Mouse (Mus musculus) MEL (cell line): Measurements from ENCODE around the gene Hck. TPM values are rescaled to one million over a fixed set of nuclear protein-coding genes. Genes with fewer than 3 reads are reported as not detected.

Source experiments
- DNase-seq: peaks from one replicate; pipeline ENCODE4 v3.0.0; 2011; ENCODE audit warnings: low read depth, low spot score
- H3K27ac ChIP-seq: 2 replicates; pipeline ENCODE4 v1.5.1; 2012; ENCODE audit warnings: low read depth, mild to moderate bottlenecking, control low read depth, low read length, moderate library complexity; ENCODE audit not compliant: control insufficient read depth
- H3K27me3 ChIP-seq, 2 experiments: fragments of 150-350 bp in 1 of 2; sonication (generic) in 1 of 2; 2 replicates each; pipeline ENCODE4 v1.6.1; 2012; ENCODE audit warnings: low read length in 2 of 2, mild to moderate bottlenecking in 2 of 2, improper control_type of control experiment in 1 of 2, moderate library complexity in 1 of 2; ENCODE audit not compliant: insufficient read depth in 2 of 2, control insufficient read depth in 1 of 2
- H3K36me3 ChIP-seq, 2 experiments: 2 replicates each; pipeline ENCODE4 v1.6.1; 2012 to 2014; ENCODE audit warnings: low read length in 2 of 2, improper control_type of control experiment in 1 of 2, inconsistent platforms in 1 of 2, mild to moderate bottlenecking in 1 of 2; ENCODE audit not compliant: insufficient read depth in 2 of 2, control insufficient read depth in 1 of 2
- H3K4me1 ChIP-seq, 2 experiments: fragments of 150-350 bp in 1 of 2; sonication (generic) in 1 of 2; 2 replicates each; pipeline ENCODE4 v1.6.1; 2012; ENCODE audit warnings: low read length in 2 of 2, improper control_type of control experiment in 1 of 2, mild to moderate bottlenecking in 1 of 2; ENCODE audit not compliant: insufficient read depth in 2 of 2, control insufficient read depth in 1 of 2
- H3K4me3 ChIP-seq, 2 experiments: fragments of 150-350 bp in 1 of 2; sonication (generic) in 1 of 2; 2 replicates each; pipeline ENCODE4 v1.5.1; 2012; ENCODE audit warnings: low read depth in 2 of 2, low read length in 2 of 2, mild to moderate bottlenecking in 2 of 2, moderate library complexity in 2 of 2, control low read depth in 1 of 2, improper control_type of control experiment in 1 of 2; ENCODE audit not compliant: control insufficient read depth in 1 of 2, insufficient read depth in 1 of 2
- H3K79me2 ChIP-seq: 2 replicates; pipeline ENCODE4 v1.6.1; 2012; ENCODE audit warnings: mild to moderate bottlenecking, low read length, moderate library complexity; ENCODE audit not compliant: control insufficient read depth, poor library complexity, insufficient read depth
- H3K9ac ChIP-seq: 2 replicates; pipeline ENCODE4 v1.6.1; 2012; ENCODE audit warnings: low read depth, mild to moderate bottlenecking, control low read depth, low read length, moderate library complexity; ENCODE audit not compliant: control insufficient read depth, poor library complexity, severe bottlenecking
- H3K9me3 ChIP-seq: fragments of 150-350 bp; sonication (generic); replicated peaks from 2 replicates; pipeline ENCODE4 v1.6.1; 2012; ENCODE audit warnings: mild to moderate bottlenecking, low read length, improper control_type of control experiment, moderate library complexity; ENCODE audit not compliant: insufficient read depth
- CHD1 ChIP-seq: IDR thresholded peaks from 2 replicates; pipeline ENCODE4 v1.6.1; 2012; ENCODE audit warnings: low read depth, mild to moderate bottlenecking, inconsistent platforms, low read length, improper control_type of control experiment
- CHD2 ChIP-seq: IDR thresholded peaks from 2 replicates; pipeline ENCODE4 v1.6.1; 2011; ENCODE audit warnings: low read length, improper control_type of control experiment
- CTCF ChIP-seq, 3 experiments: IDR thresholded peaks in 2 of 3; conservative IDR thresholded peaks in 1 of 3; 2 replicates each; pipeline ENCODE4 v1.5.1; 2011 to 2012; ENCODE audit warnings: low read length in 3 of 3, low read depth in 2 of 3, mild to moderate bottlenecking in 2 of 3, improper control_type of control experiment in 1 of 3, inconsistent platforms in 1 of 3, mixed read lengths in 1 of 3, moderate library complexity in 1 of 3; ENCODE audit not compliant: control insufficient read depth in 1 of 3, insufficient read depth in 1 of 3, poor library complexity in 1 of 3, severe bottlenecking in 1 of 3
- ELF1 ChIP-seq: IDR thresholded peaks from 2 replicates; pipeline ENCODE4 v1.6.1; 2014; ENCODE audit warnings: low read depth, mild to moderate bottlenecking, inconsistent platforms, low read length, improper control_type of control experiment, moderate library complexity
- GABPA ChIP-seq: IDR thresholded peaks from 2 replicates; pipeline ENCODE4 v1.6.1; 2012; ENCODE audit warnings: low read depth, mild to moderate bottlenecking, inconsistent platforms, low read length, improper control_type of control experiment, moderate library complexity
- GATA1 ChIP-seq: IDR thresholded peaks from 2 replicates; pipeline ENCODE4 v1.6.1; 2011; ENCODE audit warnings: low read depth, low read length, improper control_type of control experiment
- HCFC1 ChIP-seq: IDR thresholded peaks from 2 replicates; pipeline ENCODE4 v1.6.1; 2012; ENCODE audit warnings: low read depth, mild to moderate bottlenecking, inconsistent platforms, low read length, improper control_type of control experiment, moderate library complexity
- JUND ChIP-seq: IDR thresholded peaks from 2 replicates; pipeline ENCODE4 v1.6.1; 2011; ENCODE audit warnings: low read depth, mild to moderate bottlenecking, improper control_type of control experiment, low read length
- KAT2A ChIP-seq: conservative IDR thresholded peaks from 2 replicates; pipeline ENCODE4 v1.6.1; 2012; ENCODE audit warnings: low read depth, low read length, improper control_type of control experiment, inconsistent platforms
- MEF2A ChIP-seq: IDR thresholded peaks from 2 replicates; pipeline ENCODE4 v1.6.1; 2014; ENCODE audit warnings: low read depth, mild to moderate bottlenecking, inconsistent platforms, low read length, improper control_type of control experiment; ENCODE audit not compliant: poor library complexity, insufficient replicate concordance, severe bottlenecking; ENCODE audit errors: extremely low read depth
- MXI1 ChIP-seq: IDR thresholded peaks from 2 replicates; pipeline ENCODE4 v1.6.1; 2011; ENCODE audit warnings: mild to moderate bottlenecking, low read depth, low read length, improper control_type of control experiment
- MYB ChIP-seq: IDR thresholded peaks from 2 replicates; pipeline ENCODE4 v1.6.1; 2011; ENCODE audit warnings: mild to moderate bottlenecking, low read depth, low read length, improper control_type of control experiment
- MYC ChIP-seq: IDR thresholded peaks from 2 replicates; pipeline ENCODE4 v1.6.1; 2011; ENCODE audit warnings: low read depth, mild to moderate bottlenecking, low read length, improper control_type of control experiment, moderate library complexity
- NELFE ChIP-seq: IDR thresholded peaks from 2 replicates; pipeline ENCODE4 v1.6.1; 2011; ENCODE audit warnings: low read depth, low read length, improper control_type of control experiment
- POLR2AphosphoS5 ChIP-seq: IDR thresholded peaks from 2 replicates; pipeline ENCODE4 v1.6.1; 2012; ENCODE audit warnings: low read depth, borderline replicate concordance, mild to moderate bottlenecking, inconsistent platforms, low read length, moderate library complexity, mixed read lengths
- RAD21 ChIP-seq: IDR thresholded peaks from 2 replicates; pipeline ENCODE4 v1.6.1; 2011; ENCODE audit warnings: mild to moderate bottlenecking, low read depth, low read length, improper control_type of control experiment
- RCOR1 ChIP-seq: IDR thresholded peaks from 2 replicates; pipeline ENCODE4 v1.6.1; 2012; ENCODE audit warnings: low read depth, mild to moderate bottlenecking, inconsistent platforms, low read length, improper control_type of control experiment
- SIN3A ChIP-seq: IDR thresholded peaks from 2 replicates; pipeline ENCODE4 v1.6.1; 2012; ENCODE audit warnings: low read length, improper control_type of control experiment, inconsistent platforms
- SMC3 ChIP-seq: IDR thresholded peaks from 2 replicates; pipeline ENCODE4 v1.6.1; 2011; ENCODE audit warnings: low read depth, low read length, improper control_type of control experiment
- TBP ChIP-seq: IDR thresholded peaks from 2 replicates; pipeline ENCODE4 v1.8.0; 2011; ENCODE audit warnings: low read depth, low read length, improper control_type of control experiment
- UBTF ChIP-seq: IDR thresholded peaks from 2 replicates; pipeline ENCODE4 v1.6.1; 2012; ENCODE audit warnings: low read depth, mild to moderate bottlenecking, inconsistent platforms, low read length, improper control_type of control experiment, moderate library complexity, borderline replicate concordance; ENCODE audit not compliant: insufficient read depth
- ZC3H11A ChIP-seq: IDR thresholded peaks from 2 replicates; pipeline ENCODE4 v1.6.1; 2012; ENCODE audit warnings: low read depth, mild to moderate bottlenecking, inconsistent platforms, low read length, improper control_type of control experiment
- polyA plus RNA-seq, 2 experiments: library from polyadenylated mRNA; stranded (reverse) in 1 of 2; unstranded in 1 of 2; fragments of >175 nt in 1 of 2; fragments of >200 nt in 1 of 2; gene quantifications; 2 replicates each; pipeline versions ENCODE4 v1.2.1 to v1.2.4; 2012; ENCODE audit warnings: low replicate concordance in 2 of 2, low read depth in 1 of 2; ENCODE audit not compliant: insufficient read length in 2 of 2, insufficient read depth in 1 of 2, missing spikeins in 1 of 2
- total RNA-seq: library from RNA; depleted of rRNA; stranded (reverse); fragments of 300-350 nt; gene quantifications from 2 replicates; pipeline ENCODE4 v1.2.3, GENCODE M21; 2012

Gene Hck
- total and polyA plus RNA-seq, 3 experiments, result not detected

GRCm38 (mm10) chr2:153131019-153131418, 22.8 kb downstream of the Hck start (continued):
- TF ChIP-seq POLR2AphosphoS5, result no peak
- TF ChIP-seq JUND, result no peak
- TF ChIP-seq, all 39 proteins: peak for 5

- no peaks in the 10 kb centered on the region for H3K4me1 ChIP-seq
- no peak for DNase-seq
- TF ChIP-seq MYB (no peak), JUND (no peak), RCOR1 (no peak), KAT2A (no peak), TBP (no peak)
- peaks cover 0 to 1% of the 10 kb centered on the region in 2 experiments; a peak in 2 of 4 replicates for H3K27me3 ChIP-seq
- no peaks in the 10 kb centered on the region for H3K79me2 ChIP-seq
- no peak overlapping the region for H3K27ac ChIP-seq
- no peak overlapping the region for H3K4me3 ChIP-seq
- no peaks in the 10 kb centered on the region for H3K9me3 ChIP-seq
- no peak overlapping the region for H3K9ac ChIP-seq
- no peaks in the 10 kb centered on the region for H3K36me3 ChIP-seq
These were observed 26.0 kb downstream of the Hck start for GRCm38 (mm10) chr2:153134237-153134636.

GRCm38 (mm10) chr2:153136211-153136610, 27.9 kb downstream of the Hck start:
- no peak overlapping the region for H3K9ac ChIP-seq
- H3K27ac ChIP-seq, result no peak overlapping the region
- TF ChIP-seq CHD2, result no peak
- no peak for TF ChIP-seq ELF1
- TF ChIP-seq CTCF (IDR thresholded peaks at IDR 0.05 in 2 of 3, conservative IDR thresholded peaks at IDR 0.05 in 1 of 3; ENCODE audit: control insufficient read depth in 1 of 3, insufficient read depth in 1 of 3, low read depth in 2 of 3, low read length in 3 of 3, poor library complexity in 1 of 3, severe bottlenecking in 1 of 3), result no peak
- TF ChIP-seq, all 39 proteins: peak for 0
- H3K4me3 ChIP-seq, result no peak overlapping the region
- DNase-seq, result no peak
- no peaks in the 10 kb centered on the region for H3K9me3 ChIP-seq
- peaks cover 0 to 4% of the 10 kb centered on the region in 2 experiments; a peak in 3 of 4 replicates for H3K27me3 ChIP-seq
- no peaks in the 10 kb centered on the region for H3K36me3 ChIP-seq
- no peaks in the 10 kb centered on the region for H3K4me1 ChIP-seq
- H3K79me2 ChIP-seq, result no peaks in the 10 kb centered on the region

GRCm38 (mm10) chr2:153139158-153139557, 30.9 kb downstream of the Hck start:
- DNase-seq, result peak; percentile 30
- H3K36me3 ChIP-seq, result no peaks in the 10 kb centered on the region
- H3K9me3 ChIP-seq, result no peaks in the 10 kb centered on the region
- H3K9ac ChIP-seq, result no peak overlapping the region
- H3K79me2 ChIP-seq, result no peaks in the 10 kb centered on the region
- peaks cover 0 to 4% of the 10 kb centered on the region in 2 experiments; a peak in 2 of 4 replicates for H3K27me3 ChIP-seq
- no peaks in the 10 kb centered on the region for H3K4me1 ChIP-seq
- no peak overlapping the region for H3K27ac ChIP-seq
- TF ChIP-seq CHD2 (no peak), CHD1 (no peak), KAT2A (no peak), MYB (no peak), POLR2AphosphoS5 (no peak), UBTF (no peak), ZC3H11A (no peak), RCOR1 (no peak), MEF2A (no peak), GABPA (no peak), GATA1 (no peak), HCFC1 (no peak), RAD21 (no peak), SIN3A (no peak), NELFE (no peak), SMC3 (no peak), MYC (no peak), MXI1 (no peak), ELF1 (no peak)
- H3K4me3 ChIP-seq, result no peak overlapping the region
